8 mouse cellular contexts compared by ENCODE assay signal in genomic region chr10:18886918-18887625, GRCm38 (mm10). TPM values are rescaled to one million over a fixed set of nuclear protein-coding genes. Genes with fewer than 3 reads are reported as not detected.
DNase-seq lines count a peak whose midpoint lies in the region; ATAC-seq and TF ChIP-seq lines count a peak whose summit lies in the region.

No protein-coding gene starts in this region.

- H3K9me3 ChIP-seq in hindbrain, postnatal 0 days (ENCODE audit: low read length): no peaks in the 10 kb centered on the region
- H3K9me3 ChIP-seq in hindbrain, embryonic 12.5 days (replicated peaks): no peaks in the 10 kb centered on the region
- no peaks in the 10 kb centered on the region for H3K9me3 ChIP-seq in forebrain, embryonic 15.5 days

- no peaks in the 10 kb centered on the region for H3K36me3 ChIP-seq in hindbrain, postnatal 0 days (ENCODE audit: insufficient read depth, low read length)
- H3K36me3 ChIP-seq in hindbrain, embryonic 12.5 days: no peaks in the 10 kb centered on the region
- H3K36me3 ChIP-seq in forebrain, embryonic 15.5 days: no peaks in the 10 kb centered on the region

- ATAC-seq in hindbrain, postnatal 0 days: no peak
- ATAC-seq in hindbrain, embryonic 12.5 days (ENCODE audit: low FRiP score): no peak
- ATAC-seq in megakaryocyte progenitor cell, adult 5-6 weeks (replicated peaks; ENCODE audit: poor library complexity): peak; percentile 72
- ATAC-seq in forebrain, embryonic 15.5 days (replicated peaks): no peak

- no peak overlapping the region for H3K4me2 ChIP-seq in hindbrain, postnatal 0 days (ENCODE audit: low read depth, low read length)
- no peak overlapping the region for H3K4me2 ChIP-seq in hindbrain, embryonic 12.5 days (replicated peaks)
- H3K4me2 ChIP-seq in forebrain, embryonic 15.5 days (replicated peaks): no peak overlapping the region

- no peaks in the 10 kb centered on the region for H3K4me1 ChIP-seq in hindbrain, postnatal 0 days (ENCODE audit: insufficient read depth, low read length)
- H3K4me1 ChIP-seq in hindbrain, embryonic 12.5 days: no peaks in the 10 kb centered on the region
- H3K4me1 ChIP-seq in cerebellum, adult 2 months (ENCODE audit: control insufficient read depth, insufficient read depth, low read length): no peaks in the 10 kb centered on the region
- no peaks in the 10 kb centered on the region for H3K4me1 ChIP-seq in forebrain, embryonic 15.5 days

- TF ChIP-seq CTCF in hindbrain, postnatal 0 days (IDR thresholded peaks at IDR 0.05; ENCODE audit: low read depth): no peak
- TF ChIP-seq CTCF in cerebellum, adult 2 months (IDR thresholded peaks at IDR 0.05; ENCODE audit: borderline replicate concordance, insufficient read depth, low read depth, low read length): no peak

- H3K9ac ChIP-seq in hindbrain, postnatal 0 days (replicated peaks; ENCODE audit: low read length): no peak overlapping the region
- no peak overlapping the region for H3K9ac ChIP-seq in hindbrain, embryonic 12.5 days
- no peak overlapping the region for H3K9ac ChIP-seq in forebrain, embryonic 15.5 days (replicated peaks)

- H3K4me3 ChIP-seq in hindbrain, postnatal 0 days (ENCODE audit: low read length): no peak overlapping the region
- no peak overlapping the region for H3K4me3 ChIP-seq in hindbrain, embryonic 12.5 days
- H3K4me3 ChIP-seq in cerebellum, adult 2 months (replicated peaks; ENCODE audit: insufficient read depth, low read depth, low read length): no peak overlapping the region
- no peak overlapping the region for H3K4me3 ChIP-seq in forebrain, embryonic 15.5 days

- TF ChIP-seq POLR2A in cerebellum, adult 2 months (IDR thresholded peaks at IDR 0.05; ENCODE audit: borderline replicate concordance, insufficient read depth, low read length): no peak

- no peak overlapping the region for H3K27ac ChIP-seq in hindbrain, postnatal 0 days
- no peak overlapping the region for H3K27ac ChIP-seq in hindbrain, embryonic 12.5 days
- no peak overlapping the region for H3K27ac ChIP-seq in cerebellum, adult 2 months (ENCODE audit: insufficient read depth, low read length)
- H3K27ac ChIP-seq in forebrain, embryonic 15.5 days (replicated peaks): no peak overlapping the region

- no peaks in the 10 kb centered on the region for H3K27me3 ChIP-seq in hindbrain, postnatal 0 days (ENCODE audit: insufficient read depth, low read length)
- no peaks in the 10 kb centered on the region for H3K27me3 ChIP-seq in hindbrain, embryonic 12.5 days
- H3K27me3 ChIP-seq in cerebellum, adult 2 months (ENCODE audit: control insufficient read depth, insufficient read depth, low read length): no peaks in the 10 kb centered on the region
- no peaks in the 10 kb centered on the region for H3K27me3 ChIP-seq in forebrain, embryonic 15.5 days

- DNase-seq in hindbrain, postnatal 0 days (ENCODE audit: low spot score): peak; percentile 69
- DNase-seq in cerebellum, adult 2 months: peak; percentile 33 to 51
- peak; percentile 85 to 89 for DNase-seq in heart, adult 18-20 months
- peak; percentile 64 for DNase-seq in layer of hippocampus, adult 9-11 months
- no peak for DNase-seq in spleen, postnatal 4 days (ENCODE audit: low spot score in 2 of 2)

- WGBS in hindbrain, postnatal 0 days: 64% methylated on average over 4 of the region's 4 CpGs
- WGBS in hindbrain, embryonic 12.5 days: 85% methylated on average over 4 of the region's 4 CpGs
- WGBS in cerebellum, adult 2 months: 49% methylated on average over 4 of the region's 4 CpGs
- 81% methylated on average over 4 of the region's 4 CpGs for WGBS in forebrain, embryonic 15.5 days

RNA-seq across cellular contexts. Expression of gene Perp, which starts 42.3 kb away (rescaled TPM):
- 20.1 and 20.9 TPM in 2 replicates for total RNA-seq in hindbrain, postnatal 0 days (2014; rRNA removed)
- 24.9 and 26.4 TPM in 2 replicates for polyA plus RNA-seq in hindbrain, postnatal 0 days (2015; fragmentation: Nextera tagmentation; extraction: Ambion mirVana)
- 11.8 and 11.9 TPM in 2 replicates for polyA plus RNA-seq in hindbrain, embryonic 12.5 days (2016; fragmentation: Nextera tagmentation; extraction: Ambion mirVana)
- 5.1 and 7.9 TPM in 2 replicates for polyA plus RNA-seq in cerebellum, adult 2 months (2012; rRNA removed)
- 100 to 1,000 TPM in 1 of 2 experiments, 10 to 100 TPM in 1; 97.1 to 115 TPM for total RNA-seq in heart, adult 18-20 months (2021)
- 0.42 and 1.1 TPM in 2 replicates for total RNA-seq in megakaryocyte progenitor cell, adult 5-6 weeks (2015)
- 1.3 and 1.4 TPM in 2 replicates for total RNA-seq in megakaryocyte progenitor cell, adult 5-6 weeks (2017)
- polyA plus RNA-seq in forebrain, embryonic 15.5 days (2015; fragmentation: Nextera tagmentation; extraction: Ambion mirVana): 4.1 and 5.4 TPM in 2 replicates

Comparison
In these comparisons a context has a peak if more than half of its experiments do, and no peak if none do; other contexts are left out.
1. DNase-seq: peak in hindbrain, postnatal 0 days (single experiment), cerebellum, adult 2 months (2 of 2), heart, adult 18-20 months (2 of 2) and layer of hippocampus, adult 9-11 months (single experiment); none in spleen, postnatal 4 days (0 of 2).